Mouse (Mus musculus): ENCODE data around the gene Gm5767. TPM values are rescaled to one million over a fixed set of nuclear protein-coding genes. Genes with fewer than 3 reads are reported as not detected.

The Gm5767 gene
- not detected in 2 replicates for polyA plus RNA-seq (2014; fragmentation: Nextera tagmentation; extraction: Ambion mirVana)

GRCm38 (mm10) chr16:8680470-8680869 is at the start of gene Gm5767:
TSS of gene Gm5767 (plus strand) at chr16:8680770.
- DNase-seq (ENCODE audit: low spot score) (no peak), ATAC-seq (replicated peaks; ENCODE audit: low FRiP score) (no peak)
- no peak within 1 kb of the TSS for H3K9ac ChIP-seq (ENCODE audit: low read length)
- no peaks in the 10 kb centered on the region for H3K9me3 ChIP-seq (ENCODE audit: control insufficient read depth, low read length)
- H3K27me3 ChIP-seq (ENCODE audit: control insufficient read depth, insufficient read depth, low read length), result no peaks in the 10 kb centered on the region
- no peaks in the 10 kb centered on the region for H3K36me3 ChIP-seq (ENCODE audit: control insufficient read depth, insufficient read depth, low read length)
- H3K27ac ChIP-seq (ENCODE audit: low read depth, low read length), result no peak within 1 kb of the TSS
- H3K4me2 ChIP-seq (ENCODE audit: low read depth, low read length, severe bottlenecking), result no peak within 1 kb of the TSS
- H3K4me1 ChIP-seq (replicated peaks; ENCODE audit: control insufficient read depth, insufficient read depth, low read length), result no peaks in the 10 kb centered on the region
- WGBS, result 81% methylated on average over 5 of the region's 5 CpGs
- H3K4me3 ChIP-seq (ENCODE audit: low read depth, low read length), result no peak within 1 kb of the TSS

DNA sequence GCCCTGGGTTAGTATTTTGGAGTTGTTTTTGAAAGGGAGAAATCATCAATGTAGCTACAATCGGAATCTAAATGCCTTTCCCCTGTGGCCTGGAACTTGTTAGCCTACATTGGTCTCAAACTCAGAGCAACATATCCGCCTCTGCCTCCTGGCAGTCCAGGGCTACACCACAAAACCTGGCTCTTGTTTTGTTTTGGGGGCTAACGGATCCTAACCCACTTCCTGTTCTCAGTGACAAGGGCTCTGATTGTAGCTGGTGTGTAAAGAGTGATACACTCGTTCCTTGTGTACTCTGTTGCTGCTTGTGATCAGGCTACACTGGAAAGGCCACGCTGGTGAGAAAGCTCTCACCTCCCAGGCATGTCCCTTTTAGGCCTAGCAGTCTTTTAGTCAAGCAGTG is 49.1 kb upstream of the Gm5767 start:
- peaks cover 3% of the 10 kb centered on the region; the same call in 1 of the 2 replicates for H3K36me3 ChIP-seq (ENCODE audit: control insufficient read depth, insufficient read depth, low read length)
- DNase-seq (ENCODE audit: low spot score), result no peak
- H3K9ac ChIP-seq (ENCODE audit: low read length), result no peak overlapping the region
- no peak overlapping the region for H3K4me3 ChIP-seq (ENCODE audit: low read depth, low read length)
- no peaks in the 10 kb centered on the region for H3K27me3 ChIP-seq (ENCODE audit: control insufficient read depth, insufficient read depth, low read length)
- no peak for ATAC-seq (replicated peaks; ENCODE audit: low FRiP score)
- H3K9me3 ChIP-seq (ENCODE audit: control insufficient read depth, low read length), result no peaks in the 10 kb centered on the region
- H3K4me2 ChIP-seq (ENCODE audit: low read depth, low read length, severe bottlenecking), result no peak overlapping the region
- 90% methylated on average over 5 of the region's 5 CpGs for WGBS
- no peak overlapping the region for H3K27ac ChIP-seq (ENCODE audit: low read depth, low read length)
- peaks cover 6% of the 10 kb centered on the region; the same call in 1 of the 2 replicates for H3K4me1 ChIP-seq (replicated peaks; ENCODE audit: control insufficient read depth, insufficient read depth, low read length)

DNA sequence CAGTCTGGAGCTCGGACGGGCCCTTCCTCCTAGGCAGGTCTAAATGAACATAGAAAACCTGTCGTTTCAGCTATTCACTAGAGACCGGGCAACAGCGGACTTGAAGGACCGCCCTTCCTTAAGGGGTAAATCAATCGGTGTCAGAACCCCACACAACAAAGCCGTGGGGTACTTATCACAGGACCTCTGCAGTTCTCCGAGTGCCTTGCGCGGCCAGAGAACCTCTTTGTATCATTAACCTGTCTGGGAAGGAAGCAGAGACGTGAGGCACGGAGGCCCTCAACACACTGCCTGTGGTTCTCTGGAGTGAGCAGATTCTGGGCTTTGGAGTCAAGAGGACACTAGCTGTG is 43.7 kb upstream of the Gm5767 start:
- Histone ChIP-seq H3K27ac (ENCODE audit: low read depth, low read length) (peak overlapping the region; percentile 71; the same call in 1 of the 2 replicates), H3K4me3 (ENCODE audit: low read depth, low read length) (peak overlapping the region; percentile 65), H3K4me2 (ENCODE audit: low read depth, low read length, severe bottlenecking) (peak overlapping the region; percentile 77), H3K27me3 (ENCODE audit: control insufficient read depth, insufficient read depth, low read length) (no peaks in the 10 kb centered on the region), H3K9ac (ENCODE audit: low read length) (peak overlapping the region; percentile 88), H3K9me3 (ENCODE audit: control insufficient read depth, low read length) (no peaks in the 10 kb centered on the region), H3K36me3 (ENCODE audit: control insufficient read depth, insufficient read depth, low read length) (peaks cover 3% of the 10 kb centered on the region; the same call in 1 of the 2 replicates), H3K4me1 (replicated peaks; ENCODE audit: control insufficient read depth, insufficient read depth, low read length) (peaks cover 11% of the 10 kb centered on the region; the same call in 1 of the 2 replicates)
- DNase-seq (ENCODE audit: low spot score) (peak; percentile 68), ATAC-seq (replicated peaks; ENCODE audit: low FRiP score) (peak; percentile 53; the same call in 1 of the 2 replicates)
- under 1% methylated on average over 13 of the region's 13 CpGs for WGBS

GRCm38 (mm10) chr16:8637217-8638051 is 43.1 kb upstream of the Gm5767 start, which contains the start of the genes Pmm2 and Tmem186:
TSS of gene Pmm2 (plus strand) at chr16:8637674.
TSS of gene Tmem186 (minus strand) at chr16:8637712.
- under 1% methylated on average over 59 of the region's 59 CpGs for WGBS
- no peaks in the 10 kb centered on the region for H3K27me3 ChIP-seq (ENCODE audit: control insufficient read depth, insufficient read depth, low read length)
- peak within 1 kb of the TSS; percentile 77 for H3K4me2 ChIP-seq (ENCODE audit: low read depth, low read length, severe bottlenecking)
- peak within 1 kb of the TSS; percentile 88 for H3K9ac ChIP-seq (ENCODE audit: low read length)
- peak within 1 kb of the TSS; percentile 65 for H3K4me3 ChIP-seq (ENCODE audit: low read depth, low read length)
- DNase-seq (ENCODE audit: low spot score) (peak; percentile 89), ATAC-seq (replicated peaks; ENCODE audit: low FRiP score) (peak; percentile 90)
- H3K4me1 ChIP-seq (replicated peaks; ENCODE audit: control insufficient read depth, insufficient read depth, low read length), result peaks cover 11% of the 10 kb centered on the region; the same call in 1 of the 2 replicates
- H3K36me3 ChIP-seq (ENCODE audit: control insufficient read depth, insufficient read depth, low read length), result no peaks in the 10 kb centered on the region; the same call in 1 of the 2 replicates
- H3K9me3 ChIP-seq (ENCODE audit: control insufficient read depth, low read length), result no peaks in the 10 kb centered on the region
- H3K27ac ChIP-seq (ENCODE audit: low read depth, low read length), result peak within 1 kb of the TSS; percentile 71

- Histone ChIP-seq H3K4me3 (ENCODE audit: low read depth, low read length) (peak overlapping the region; percentile 65), H3K36me3 (ENCODE audit: control insufficient read depth, insufficient read depth, low read length) (no peaks in the 10 kb centered on the region; the same call in 1 of the 2 replicates), H3K4me2 (ENCODE audit: low read depth, low read length, severe bottlenecking) (peak overlapping the region; percentile 77), H3K9me3 (ENCODE audit: control insufficient read depth, low read length) (no peaks in the 10 kb centered on the region), H3K9ac (ENCODE audit: low read length) (peak overlapping the region; percentile 88), H3K27me3 (ENCODE audit: control insufficient read depth, insufficient read depth, low read length) (no peaks in the 10 kb centered on the region), H3K27ac (ENCODE audit: low read depth, low read length) (peak overlapping the region; percentile 71), H3K4me1 (replicated peaks; ENCODE audit: control insufficient read depth, insufficient read depth, low read length) (peaks cover 11% of the 10 kb centered on the region; the same call in 1 of the 2 replicates)
- WGBS, result 51% methylated on average over 7 of the region's 7 CpGs
- DNase-seq (ENCODE audit: low spot score) (no peak), ATAC-seq (replicated peaks; ENCODE audit: low FRiP score) (no peak)
These were observed 42.4 kb upstream of the Gm5767 start for GRCm38 (mm10) chr16:8638131-8638530.

- no peak for ATAC-seq (replicated peaks; ENCODE audit: low FRiP score)
- Histone ChIP-seq H3K36me3 (ENCODE audit: control insufficient read depth, insufficient read depth, low read length) (peaks cover 3% of the 10 kb centered on the region; the same call in 1 of the 2 replicates), H3K27ac (ENCODE audit: low read depth, low read length) (no peak overlapping the region), H3K9me3 (ENCODE audit: control insufficient read depth, low read length) (no peaks in the 10 kb centered on the region), H3K9ac (ENCODE audit: low read length) (no peak overlapping the region), H3K4me1 (replicated peaks; ENCODE audit: control insufficient read depth, insufficient read depth, low read length) (peaks cover 11% of the 10 kb centered on the region; the same call in 1 of the 2 replicates), H3K4me2 (ENCODE audit: low read depth, low read length, severe bottlenecking) (no peak overlapping the region), H3K4me3 (ENCODE audit: low read depth, low read length) (no peak overlapping the region), H3K27me3 (ENCODE audit: control insufficient read depth, insufficient read depth, low read length) (no peaks in the 10 kb centered on the region)
- DNase-seq (ENCODE audit: low spot score), result no peak
- WGBS, result 90% methylated on average over 11 of the region's 11 CpGs
These were observed 40.9 kb upstream of the Gm5767 start for GRCm38 (mm10) chr16:8639466-8640191.

DNA sequence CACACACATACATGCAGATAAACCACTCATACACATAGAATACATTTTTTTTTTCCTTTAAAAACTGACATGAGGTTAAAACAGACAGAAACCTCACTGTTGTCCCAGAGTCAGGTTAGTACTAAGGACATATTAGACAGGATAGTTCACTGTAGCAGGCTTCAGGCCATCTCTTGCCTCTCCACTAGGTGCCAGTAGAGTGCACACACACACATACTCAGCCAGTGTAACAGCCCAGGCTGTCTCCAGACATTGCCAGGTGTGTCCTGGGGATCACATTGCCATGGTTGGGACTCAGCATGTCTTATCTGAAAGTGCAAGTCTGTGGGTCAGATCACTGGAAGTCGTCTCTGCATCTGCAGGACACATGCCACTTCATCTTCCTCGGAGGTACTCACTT is 36.7 kb upstream of the Gm5767 start:
- H3K36me3 ChIP-seq (ENCODE audit: control insufficient read depth, insufficient read depth, low read length), result peaks cover 8% of the 10 kb centered on the region; the same call in 1 of the 2 replicates
- H3K27me3 ChIP-seq (ENCODE audit: control insufficient read depth, insufficient read depth, low read length), result no peaks in the 10 kb centered on the region
- H3K4me1 ChIP-seq (replicated peaks; ENCODE audit: control insufficient read depth, insufficient read depth, low read length), result no peaks in the 10 kb centered on the region
- no peak overlapping the region for H3K4me3 ChIP-seq (ENCODE audit: low read depth, low read length)
- no peak overlapping the region for H3K9ac ChIP-seq (ENCODE audit: low read length)
- H3K27ac ChIP-seq (ENCODE audit: low read depth, low read length), result no peak overlapping the region
- ATAC-seq (replicated peaks; ENCODE audit: low FRiP score), result peak; percentile 69
- 77% methylated on average over 2 of the region's 2 CpGs for WGBS
- DNase-seq (ENCODE audit: low spot score), result no peak
- H3K4me2 ChIP-seq (ENCODE audit: low read depth, low read length, severe bottlenecking), result no peak overlapping the region
- no peaks in the 10 kb centered on the region for H3K9me3 ChIP-seq (ENCODE audit: control insufficient read depth, low read length)

- Histone ChIP-seq H3K4me1 (replicated peaks; ENCODE audit: control insufficient read depth, insufficient read depth, low read length) (no peaks in the 10 kb centered on the region), H3K27ac (ENCODE audit: low read depth, low read length) (no peak overlapping the region), H3K9ac (ENCODE audit: low read length) (no peak overlapping the region), H3K9me3 (ENCODE audit: control insufficient read depth, low read length) (no peaks in the 10 kb centered on the region), H3K36me3 (ENCODE audit: control insufficient read depth, insufficient read depth, low read length) (peaks cover 8% of the 10 kb centered on the region; the same call in 1 of the 2 replicates), H3K27me3 (ENCODE audit: control insufficient read depth, insufficient read depth, low read length) (no peaks in the 10 kb centered on the region), H3K4me2 (ENCODE audit: low read depth, low read length, severe bottlenecking) (no peak overlapping the region), H3K4me3 (ENCODE audit: low read depth, low read length) (no peak overlapping the region)
- 83% methylated on average over 6 of the region's 6 CpGs for WGBS
- ATAC-seq (replicated peaks; ENCODE audit: low FRiP score), result no peak
- no peak for DNase-seq (ENCODE audit: low spot score)
These were observed 35.0 kb upstream of the Gm5767 start for GRCm38 (mm10) chr16:8645546-8645945.

All from forebrain, embryonic 11.5 days (tissue).